Mouse (Mus musculus) activated CD4-positive, CD25-positive, alpha-beta regulatory T cell, adult 9 weeks (primary cell): Measurements from ENCODE around the gene Olfr1444. TPM values are rescaled to one million over a fixed set of nuclear protein-coding genes. Genes with fewer than 3 reads are reported as not detected.

Experiments
- polyA plus RNA-seq: library from polyadenylated mRNA; unstranded; fragments of 100-300 nt; shearing (Covaris generic); gene quantifications from one replicate; pipeline ENCODE4 v1.2.1, GENCODE M21; 2017

Gene Olfr1444
- polyA plus RNA-seq = 0.22 TPM

GRCm38 (mm10) chr19:12856983-12857382 lies at the start of gene Olfr1444:
Gene Olfr1444, plus strand, starts transcription at chr19:12857283.

GRCm38 (mm10) chr19:12846382-12846781 lies 10.7 kb upstream of the Olfr1444 start, which contains the start of gene Gm5244:
Gene Gm5244, plus strand, starts transcription at chr19:12846682.

DNA sequence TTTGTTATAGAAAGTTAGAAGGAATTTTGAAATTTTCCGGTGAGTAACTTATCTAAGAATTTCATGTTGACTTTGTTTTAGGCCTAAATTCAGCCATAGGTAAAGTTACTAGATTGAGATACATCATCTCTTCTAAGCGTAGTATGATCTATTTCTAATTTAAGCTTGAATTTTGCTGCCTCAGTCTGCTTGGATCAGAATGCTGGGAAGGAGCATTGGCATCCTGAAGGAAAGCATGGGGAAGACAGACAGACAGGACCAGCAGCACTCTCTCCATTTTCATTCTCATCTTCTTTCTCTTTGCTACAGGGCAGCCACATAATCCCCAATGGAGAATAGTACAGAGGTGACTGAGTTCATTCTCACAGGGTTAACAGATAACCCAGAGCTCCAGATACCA lies 26.5 kb downstream of the Olfr1444 start, which contains the start of gene Olfr1445:
Gene Olfr1445, plus strand, starts transcription at position 301 of the 400 bp plus-strand sequence.

DNA sequence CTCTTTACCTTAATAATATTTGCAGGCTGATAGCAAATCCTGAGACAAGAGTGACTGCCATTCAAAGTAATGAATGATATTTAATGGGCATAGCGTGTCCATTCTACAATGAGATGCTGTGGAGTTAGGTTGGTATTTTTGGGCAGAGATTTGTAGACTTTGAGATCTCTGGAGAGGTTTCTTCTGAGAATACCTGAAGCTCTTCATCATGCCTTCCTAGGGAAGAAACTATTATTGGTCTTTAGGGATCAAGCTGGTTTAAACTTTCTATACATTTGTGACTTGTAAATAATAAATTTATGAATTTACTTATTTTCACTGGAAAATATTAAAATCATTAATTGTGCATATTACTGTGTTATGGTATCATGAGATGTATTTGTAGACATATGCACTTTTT lies 36.3 kb downstream of the Olfr1444 start, which contains the start of gene Olfr1446:
Gene Olfr1446, minus strand, starts transcription at position 101 of the 400 bp plus-strand sequence.

DNA sequence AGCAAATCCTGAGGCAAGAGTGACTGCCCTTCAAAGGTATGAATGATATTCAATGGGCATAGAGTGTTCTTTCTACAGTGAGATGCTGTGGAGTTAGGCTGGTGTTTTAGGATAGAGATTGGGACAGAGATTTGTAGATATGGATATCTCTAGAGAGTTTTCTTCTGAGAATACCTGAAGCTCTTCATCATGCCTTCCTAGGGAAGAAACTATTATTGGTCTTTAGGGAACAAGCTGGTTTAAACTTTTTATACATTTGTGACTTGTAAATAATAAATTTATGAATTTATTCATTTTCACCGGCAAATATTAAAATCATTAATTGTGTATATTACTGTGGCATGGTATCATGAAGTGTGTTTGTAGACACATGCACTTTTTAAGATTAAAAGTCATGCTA lies 46.6 kb downstream of the Olfr1444 start, which contains the start of gene Olfr1447:
Gene Olfr1447, minus strand, starts transcription at position 101 of the 400 bp plus-strand sequence.

Other genes with a start within 250 kb of the Olfr1444 start
- 0.09 TPM for gene Glyat, start 224.0 kb upstream of the Olfr1444 start, polyA plus RNA-seq
- gene Olfr1442, start 186.8 kb upstream of the Olfr1444 start, polyA plus RNA-seq = not detected
- gene Olfr1443, start 179.2 kb upstream of the Olfr1444 start, polyA plus RNA-seq = not detected
- gene Keg1, start 161.5 kb upstream of the Olfr1444 start, polyA plus RNA-seq = not detected
- gene Cntf, start 91.7 kb upstream of the Olfr1444 start, polyA plus RNA-seq = 0.68 TPM
- gene Zfp91, start 61.2 kb upstream of the Olfr1444 start, polyA plus RNA-seq = 9.3 TPM
- 255 TPM for gene Lpxn, start 61.1 kb upstream of the Olfr1444 start, polyA plus RNA-seq
- gene Gm5244, start 10.6 kb upstream of the Olfr1444 start, polyA plus RNA-seq = not detected
- gene Olfr1445, start 26.6 kb downstream of the Olfr1444 start, polyA plus RNA-seq = not detected
- not detected for gene Olfr1446, start 36.2 kb downstream of the Olfr1444 start, polyA plus RNA-seq
- gene Olfr1447, start 46.5 kb downstream of the Olfr1444 start, polyA plus RNA-seq = not detected
- not detected for gene Olfr1448, start 67.1 kb downstream of the Olfr1444 start, polyA plus RNA-seq
- not detected for gene Olfr1449, start 73.6 kb downstream of the Olfr1444 start, polyA plus RNA-seq
- not detected for gene Olfr1450, start 93.0 kb downstream of the Olfr1444 start, polyA plus RNA-seq
- not detected for gene Olfr1451, start 137.7 kb downstream of the Olfr1444 start, polyA plus RNA-seq
- not detected for gene Olfr1453, start 171.0 kb downstream of the Olfr1444 start, polyA plus RNA-seq
- not detected for gene Olfr1454, start 203.3 kb downstream of the Olfr1444 start, polyA plus RNA-seq
- not detected for gene Olfr1457, start 240.6 kb downstream of the Olfr1444 start, polyA plus RNA-seq
- not detected for gene Olfr1458, start 249.5 kb downstream of the Olfr1444 start, polyA plus RNA-seq